Mouse (Mus musculus) MEL (cell line): ENCODE results near the gene Arhgap20.

ENCODE experiments used
- CTCF ChIP-seq, 3 experiments: IDR thresholded peaks in 2 of 3; conservative IDR thresholded peaks in 1 of 3; 2 replicates each; pipeline ENCODE4 v1.5.1; 2011 to 2012; ENCODE audit warnings: low read length in 3 of 3, low read depth in 2 of 3, mild to moderate bottlenecking in 2 of 3, improper control_type of control experiment in 1 of 3, inconsistent platforms in 1 of 3, mixed read lengths in 1 of 3, moderate library complexity in 1 of 3; ENCODE audit not compliant: control insufficient read depth in 1 of 3, insufficient read depth in 1 of 3, poor library complexity in 1 of 3, severe bottlenecking in 1 of 3
- GATA1 ChIP-seq: IDR thresholded peaks from 2 replicates; pipeline ENCODE4 v1.6.1; 2011; ENCODE audit warnings: low read depth, low read length, improper control_type of control experiment

DNA sequence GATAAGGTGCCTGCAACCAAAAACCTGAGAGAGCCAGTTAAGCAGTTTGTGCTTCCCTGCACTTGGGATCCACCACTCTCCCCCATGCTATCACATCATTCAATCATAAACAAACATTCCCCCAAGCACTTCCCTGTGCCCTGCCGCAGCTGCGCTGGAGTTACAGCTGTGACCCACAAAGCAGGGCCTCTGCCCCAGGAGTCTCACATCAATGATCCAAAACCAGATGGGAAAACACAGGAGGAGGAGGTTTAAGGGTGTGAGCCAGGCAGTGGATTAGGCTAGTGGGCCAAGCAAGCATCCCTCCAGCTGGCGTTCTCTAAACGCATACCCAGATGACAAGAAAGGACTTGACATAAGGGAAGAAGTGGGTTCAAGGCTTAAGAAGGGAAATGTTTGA is 109.2 kb downstream of the Arhgap20 start:
- TF ChIP-seq CTCF (IDR thresholded peaks at IDR 0.05 in 2 of 3, conservative IDR thresholded peaks at IDR 0.05 in 1 of 3; ENCODE audit: control insufficient read depth in 1 of 3, insufficient read depth in 1 of 3, low read depth in 2 of 3, low read length in 3 of 3, poor library complexity in 1 of 3, severe bottlenecking in 1 of 3) (no peak), GATA1 (no peak)
